Mouse (Mus musculus): ENCODE data around the gene Mgat2. TPM values are rescaled to one million over a fixed set of nuclear protein-coding genes. Genes with fewer than 3 reads are reported as not detected.

Gene Mgat2
- polyA plus RNA-seq, 1 experiment from 2014 or later, result 48.6 TPM

- WGBS, result 71% methylated on average over 16 of the region's 16 CpGs
- H3K4me2 ChIP-seq (replicated peaks), result no peak within 1 kb of the TSS
- H3K27ac ChIP-seq (replicated peaks), result no peak within 1 kb of the TSS
- no peak within 1 kb of the TSS for H3K4me3 ChIP-seq
- ATAC-seq (ENCODE audit: low FRiP score, low read depth), result 0 out of 2 replicates have a peak, but pooled peaks have one; percentile 27
- peaks cover 29% of the 10 kb centered on the region for H3K36me3 ChIP-seq
- no peak within 1 kb of the TSS for H3K9ac ChIP-seq (replicated peaks)
- H3K27me3 ChIP-seq, result no peaks in the 10 kb centered on the region
- H3K4me1 ChIP-seq, result peaks cover under 1% of the 10 kb centered on the region
- no peaks in the 10 kb centered on the region for H3K9me3 ChIP-seq
Observed at GRCm38 (mm10) chr12:69204052-69204833, 20.3 kb downstream of the Mgat2 start, which contains the start of gene Gm49384. Gm49384 (minus strand) TSS chr12:69204267.

- ATAC-seq (ENCODE audit: low FRiP score, low read depth), result no peak
- Histone ChIP-seq H3K27me3 (no peaks in the 10 kb centered on the region), H3K4me3 (no peak overlapping the region), H3K9me3 (no peaks in the 10 kb centered on the region), H3K9ac (replicated peaks) (no peak overlapping the region), H3K27ac (replicated peaks) (no peak overlapping the region), H3K4me1 (no peaks in the 10 kb centered on the region), H3K36me3 (peaks cover 24% of the 10 kb centered on the region), H3K4me2 (replicated peaks) (no peak overlapping the region)
- WGBS, result 92% methylated on average over 8 of the region's 8 CpGs
Observed at GRCm38 (mm10) chr12:69207396-69207795, 23.4 kb downstream of the Mgat2 start.

DNA sequence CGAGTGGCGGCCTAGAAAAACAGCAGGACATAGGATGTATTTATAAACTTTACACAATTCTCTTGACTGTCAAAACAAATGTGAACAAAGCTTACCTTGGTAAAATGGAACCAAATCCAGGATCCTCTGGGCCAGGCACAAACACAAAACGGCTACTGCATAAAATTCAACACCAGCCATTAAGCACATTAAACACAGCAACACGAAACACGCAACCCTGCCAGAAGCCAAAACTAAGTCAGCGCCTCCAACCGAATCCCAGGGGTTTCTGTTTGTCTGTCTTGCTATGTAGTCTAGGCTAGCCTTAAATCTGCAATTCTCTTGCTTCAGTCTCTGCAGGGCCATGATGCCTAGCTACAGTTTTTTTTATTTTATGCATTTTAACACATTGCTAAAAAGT lies 24.0 kb downstream of the Mgat2 start:
- Histone ChIP-seq H3K9me3 (no peaks in the 10 kb centered on the region), H3K4me1 (no peaks in the 10 kb centered on the region), H3K4me3 (no peak overlapping the region), H3K27ac (replicated peaks) (no peak overlapping the region), H3K27me3 (no peaks in the 10 kb centered on the region), H3K4me2 (replicated peaks) (no peak overlapping the region), H3K36me3 (peaks cover 25% of the 10 kb centered on the region), H3K9ac (replicated peaks) (no peak overlapping the region)
- 94% methylated on average over 7 of the region's 7 CpGs for WGBS
- no peak for ATAC-seq (ENCODE audit: low FRiP score, low read depth)

GRCm38 (mm10) chr12:69208520-69208919 lies 24.6 kb downstream of the Mgat2 start:
- 88% methylated on average over 2 of the region's 2 CpGs for WGBS
- no peak overlapping the region for H3K27ac ChIP-seq (replicated peaks)
- H3K4me1 ChIP-seq, result no peaks in the 10 kb centered on the region
- H3K27me3 ChIP-seq, result no peaks in the 10 kb centered on the region
- no peak overlapping the region for H3K4me3 ChIP-seq
- no peak overlapping the region for H3K4me2 ChIP-seq (replicated peaks)
- no peaks in the 10 kb centered on the region for H3K9me3 ChIP-seq
- ATAC-seq (ENCODE audit: low FRiP score, low read depth), result no peak
- peaks cover 25% of the 10 kb centered on the region for H3K36me3 ChIP-seq
- no peak overlapping the region for H3K9ac ChIP-seq (replicated peaks)

DNA sequence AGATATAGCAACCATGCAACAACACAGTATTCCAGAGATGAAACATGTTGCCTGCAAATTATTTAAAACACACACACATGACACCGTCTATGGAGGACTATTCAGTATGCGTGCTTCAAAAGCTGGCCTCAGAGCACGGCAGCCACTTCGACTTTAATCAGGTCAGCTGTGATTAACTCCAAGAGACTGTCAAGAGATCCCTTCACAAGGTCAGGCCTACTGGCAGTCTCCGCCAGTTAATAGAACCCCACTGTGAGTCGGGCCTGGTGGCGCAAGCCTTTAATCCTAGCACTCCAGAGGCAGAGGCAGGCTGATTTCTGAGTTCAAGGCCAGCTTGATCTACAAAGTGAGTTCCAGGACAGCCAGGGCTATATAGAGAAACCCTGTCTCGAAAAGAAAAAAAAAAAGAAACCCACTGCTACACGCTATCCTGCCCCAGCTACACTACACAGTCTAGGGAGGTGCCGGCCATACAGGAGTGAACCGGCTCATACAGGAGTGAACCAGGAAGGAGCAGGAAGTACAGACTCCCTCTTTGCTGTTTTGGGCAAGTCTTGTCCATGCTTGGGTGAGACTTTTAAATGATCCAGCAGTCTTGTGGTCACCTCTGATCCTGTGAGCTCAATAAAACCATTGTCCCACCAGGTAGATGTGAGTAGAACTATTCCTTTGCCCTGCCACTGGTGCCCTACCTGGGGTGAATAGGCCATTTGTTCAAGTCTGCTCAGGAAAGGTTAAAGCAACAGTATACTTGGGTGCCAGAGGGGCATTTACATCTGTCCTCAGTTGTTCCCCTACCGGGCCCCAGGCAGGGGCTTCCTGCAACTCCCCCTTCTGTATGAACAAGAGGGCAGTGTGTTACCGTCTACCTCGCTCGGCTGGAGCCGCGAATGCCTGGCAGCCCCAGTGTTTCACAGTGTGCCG lies 26.4 kb downstream of the Mgat2 start:
- Histone ChIP-seq H3K4me2 (replicated peaks) (no peak overlapping the region), H3K9me3 (no peaks in the 10 kb centered on the region), H3K36me3 (peaks cover 37% of the 10 kb centered on the region; the same call in 1 of the 2 replicates), H3K4me1 (no peaks in the 10 kb centered on the region), H3K27me3 (no peaks in the 10 kb centered on the region), H3K27ac (replicated peaks) (no peak overlapping the region), H3K4me3 (no peak overlapping the region), H3K9ac (replicated peaks) (no peak overlapping the region)
- ATAC-seq (ENCODE audit: low FRiP score, low read depth), result no peak
- 93% methylated on average over 18 of the region's 18 CpGs for WGBS

DNA sequence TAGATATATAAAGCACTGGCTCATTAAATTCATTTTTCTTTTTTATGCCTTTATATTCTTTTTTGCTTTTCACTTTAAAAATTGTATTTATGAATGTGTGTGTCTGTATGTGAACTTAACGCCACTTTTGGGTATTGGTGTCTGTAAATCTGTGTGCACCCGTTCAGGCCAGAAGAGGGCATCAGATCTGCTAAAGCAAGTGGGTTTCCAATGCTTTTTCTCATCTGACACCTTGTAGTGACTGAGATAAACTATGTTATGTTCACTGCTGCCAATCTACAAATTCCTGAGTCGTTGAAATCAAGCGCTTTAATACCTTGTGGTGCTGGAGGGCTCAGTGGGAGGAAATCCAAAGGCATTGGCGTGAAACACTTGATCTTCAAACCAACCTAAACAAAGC lies 27.1 kb downstream of the Mgat2 start:
- Histone ChIP-seq H3K9ac (replicated peaks) (no peak overlapping the region), H3K36me3 (peaks cover 39% of the 10 kb centered on the region; the same call in 1 of the 2 replicates), H3K27ac (replicated peaks) (no peak overlapping the region), H3K4me2 (replicated peaks) (no peak overlapping the region), H3K9me3 (no peaks in the 10 kb centered on the region), H3K4me1 (no peaks in the 10 kb centered on the region), H3K4me3 (no peak overlapping the region), H3K27me3 (no peaks in the 10 kb centered on the region)
- no peak for ATAC-seq (ENCODE audit: low FRiP score, low read depth)
- 90% methylated on average over 5 of the region's 5 CpGs for WGBS

DNA sequence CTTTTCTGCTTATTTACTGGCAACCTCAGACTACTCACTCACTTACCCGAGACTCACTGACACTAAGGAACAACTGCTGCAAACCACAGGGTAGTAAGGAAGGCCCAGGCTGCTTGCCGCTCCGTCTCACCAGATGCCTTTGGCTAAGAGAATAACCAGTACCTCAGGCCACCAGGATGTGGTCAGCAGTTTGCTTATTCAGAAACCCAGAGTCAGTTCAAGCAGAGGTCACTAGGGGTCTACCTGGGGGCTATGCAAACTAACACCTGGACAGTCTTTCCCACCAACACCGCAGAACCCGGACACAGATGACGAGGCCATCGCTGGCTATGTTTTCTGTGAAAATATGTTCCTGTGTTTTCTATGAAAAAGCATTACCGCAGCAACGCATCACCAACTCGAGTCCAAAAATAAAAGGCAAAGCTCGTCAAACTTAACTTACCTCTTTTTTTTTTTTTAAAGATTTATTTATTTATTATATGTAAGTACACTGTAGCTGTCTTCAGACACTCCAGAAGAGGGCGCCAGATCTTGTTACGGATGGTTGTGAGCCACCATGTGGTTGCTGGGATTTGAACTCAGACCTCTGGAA lies 29.3 kb downstream of the Mgat2 start:
- ATAC-seq (ENCODE audit: low FRiP score, low read depth), result no peak
- peaks cover 45% of the 10 kb centered on the region; the same call in 1 of the 2 replicates for H3K36me3 ChIP-seq
- H3K4me2 ChIP-seq (replicated peaks), result no peak overlapping the region
- no peaks in the 10 kb centered on the region for H3K27me3 ChIP-seq
- WGBS, result 92% methylated on average over 13 of the region's 13 CpGs
- H3K4me3 ChIP-seq, result no peak overlapping the region
- no peaks in the 10 kb centered on the region for H3K4me1 ChIP-seq
- H3K9me3 ChIP-seq, result no peaks in the 10 kb centered on the region
- no peak overlapping the region for H3K9ac ChIP-seq (replicated peaks)
- no peak overlapping the region for H3K27ac ChIP-seq (replicated peaks)

DNA sequence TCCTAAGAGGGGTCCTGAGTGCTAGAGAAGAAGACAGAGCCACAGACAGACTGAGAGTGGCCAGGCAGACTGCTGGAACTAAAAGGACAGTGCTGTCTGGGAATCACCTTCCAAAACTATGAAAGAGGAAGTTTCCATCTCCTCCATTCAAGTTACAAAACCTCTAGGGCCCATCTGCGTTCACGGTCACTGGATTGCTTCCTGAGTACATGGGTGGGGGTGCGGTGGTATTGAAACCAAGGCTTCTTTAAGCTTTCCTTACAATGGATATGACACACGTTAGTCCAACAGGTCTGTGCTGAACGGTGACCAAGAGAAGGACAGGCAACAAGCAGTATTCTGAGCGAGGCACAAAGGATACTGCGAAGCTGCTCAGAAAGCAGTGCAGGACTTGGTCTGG lies 30.4 kb downstream of the Mgat2 start:
- H3K27me3 ChIP-seq, result no peaks in the 10 kb centered on the region
- ATAC-seq (ENCODE audit: low FRiP score, low read depth), result no peak
- 92% methylated on average over 7 of the region's 7 CpGs for WGBS
- no peak overlapping the region for H3K4me3 ChIP-seq
- no peak overlapping the region for H3K27ac ChIP-seq (replicated peaks)
- peaks cover 45% of the 10 kb centered on the region; the same call in 1 of the 2 replicates for H3K36me3 ChIP-seq
- H3K4me2 ChIP-seq (replicated peaks), result no peak overlapping the region
- no peak overlapping the region for H3K9ac ChIP-seq (replicated peaks)
- no peaks in the 10 kb centered on the region for H3K9me3 ChIP-seq
- H3K4me1 ChIP-seq, result no peaks in the 10 kb centered on the region

DNA sequence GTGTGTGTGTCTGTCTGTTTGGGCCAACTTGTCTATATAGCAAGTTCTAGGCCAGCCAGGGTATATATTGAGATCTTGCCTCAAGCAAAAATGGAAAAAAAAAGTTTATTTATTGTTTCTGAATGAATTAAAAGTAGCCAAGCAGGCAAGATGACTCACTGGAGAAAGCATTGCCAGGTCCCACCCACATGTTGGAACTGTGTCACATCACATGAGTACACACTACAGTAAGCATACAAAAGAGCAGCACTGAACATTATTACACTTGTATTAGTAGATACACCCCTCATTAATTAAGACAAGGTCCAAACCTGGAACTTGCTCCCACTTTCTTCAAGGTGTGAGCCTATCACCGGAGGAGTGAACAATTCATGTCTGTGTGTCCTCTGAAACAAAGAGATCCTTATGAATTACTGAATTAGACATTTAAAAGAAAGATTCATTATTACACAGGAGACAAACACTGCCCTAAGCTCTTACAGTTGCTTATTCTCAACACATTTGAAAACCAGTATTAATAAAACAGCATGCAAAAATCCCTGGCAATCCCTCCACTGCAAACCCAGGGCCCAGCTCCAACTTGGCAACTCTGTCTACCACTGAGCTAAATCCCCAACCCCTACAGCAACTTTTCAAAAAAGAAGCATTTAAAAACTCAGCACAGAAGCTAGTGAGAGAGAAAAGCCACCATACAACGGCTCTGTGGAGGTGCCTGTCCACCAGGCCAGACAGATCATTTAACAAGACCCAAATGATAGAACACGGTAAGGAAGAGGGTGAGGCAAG lies 31.2 kb downstream of the Mgat2 start:
- no peak overlapping the region for H3K27ac ChIP-seq (replicated peaks)
- peaks cover 50% of the 10 kb centered on the region for H3K36me3 ChIP-seq
- no peak overlapping the region for H3K9ac ChIP-seq (replicated peaks)
- H3K4me3 ChIP-seq, result no peak overlapping the region
- WGBS, result 90% methylated on average over 3 of the region's 3 CpGs
- no peaks in the 10 kb centered on the region for H3K4me1 ChIP-seq
- no peak overlapping the region for H3K4me2 ChIP-seq (replicated peaks)
- H3K9me3 ChIP-seq, result no peaks in the 10 kb centered on the region
- no peak for ATAC-seq (ENCODE audit: low FRiP score, low read depth)
- H3K27me3 ChIP-seq, result no peaks in the 10 kb centered on the region

GRCm38 (mm10) chr12:69216587-69216986 lies 32.6 kb downstream of the Mgat2 start:
- Histone ChIP-seq H3K36me3 (peaks cover 54% of the 10 kb centered on the region), H3K4me2 (replicated peaks) (no peak overlapping the region), H3K27me3 (no peaks in the 10 kb centered on the region), H3K4me3 (no peak overlapping the region), H3K4me1 (no peaks in the 10 kb centered on the region), H3K9me3 (no peaks in the 10 kb centered on the region), H3K27ac (replicated peaks) (no peak overlapping the region), H3K9ac (replicated peaks) (no peak overlapping the region)
- WGBS, result 95% methylated on average over 7 of the region's 7 CpGs
- no peak for ATAC-seq (ENCODE audit: low FRiP score, low read depth)

DNA sequence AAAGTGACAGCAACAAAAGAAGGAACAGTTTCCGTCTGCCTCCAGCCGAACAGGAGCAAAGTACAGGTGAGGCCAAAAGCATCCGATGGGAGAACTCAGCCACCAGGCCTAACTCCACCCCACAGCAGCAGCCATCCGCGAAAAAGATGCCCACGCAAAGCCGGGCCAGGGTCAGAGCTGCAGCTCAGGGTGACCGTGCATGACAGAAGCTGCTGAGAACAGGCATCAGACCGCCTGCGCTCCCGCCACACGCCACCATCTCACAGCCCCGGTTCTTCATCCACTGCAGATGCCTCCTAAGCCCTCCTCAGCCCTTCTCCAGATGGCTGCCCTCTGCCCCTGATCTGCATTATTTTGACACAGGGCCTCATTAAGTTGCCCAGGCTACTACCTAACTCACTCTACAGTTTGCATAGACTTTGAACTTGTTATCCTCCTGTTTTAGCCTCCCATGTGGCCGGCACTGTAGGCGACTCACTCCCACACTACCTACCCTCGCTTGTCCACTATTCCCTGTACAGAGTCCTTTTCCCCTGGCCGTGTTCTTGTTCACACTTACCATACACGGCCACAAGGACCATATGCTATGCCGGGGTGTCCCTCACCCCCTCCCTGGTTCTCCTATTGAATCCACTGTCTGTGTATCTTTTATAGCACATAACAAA lies 36.8 kb downstream of the Mgat2 start:
- no peak overlapping the region for H3K27ac ChIP-seq (replicated peaks)
- ATAC-seq (ENCODE audit: low FRiP score, low read depth), result no peak
- H3K9me3 ChIP-seq, result no peaks in the 10 kb centered on the region
- H3K4me3 ChIP-seq, result no peak overlapping the region
- no peaks in the 10 kb centered on the region for H3K4me1 ChIP-seq
- no peak overlapping the region for H3K4me2 ChIP-seq (replicated peaks)
- peaks cover 25% of the 10 kb centered on the region; the same call in 1 of the 2 replicates for H3K36me3 ChIP-seq
- H3K27me3 ChIP-seq, result no peaks in the 10 kb centered on the region
- WGBS, result 88% methylated on average over 19 of the region's 19 CpGs
- H3K9ac ChIP-seq (replicated peaks), result no peak overlapping the region

All from midbrain, embryonic 12.5 days (tissue).